Mouse (Mus musculus) intestine, postnatal 0 days (tissue): ENCODE data around the gene Olfr810. TPM values are rescaled to one million over a fixed set of nuclear protein-coding genes. Genes with fewer than 3 reads are reported as not detected.

Source experiments
- ATAC-seq: fragments of 200-750 bp; cut with Nextera tagmentation; 2 replicates; pipeline ENCODE4 v1.8.0; 2017; ENCODE audit warnings: mild to moderate bottlenecking, moderate TSS enrichment, moderate library complexity
- H3K27ac ChIP-seq: fragments of 300-500 bp; sonication (generic); 2 replicates; pipeline ENCODE4 v1.5.1; 2014; ENCODE audit warnings: mild to moderate bottlenecking, low read depth, low read length, moderate library complexity
- H3K27me3 ChIP-seq: fragments of 300-500 bp; sonication (generic); replicated peaks from 2 replicates; pipeline ENCODE4 v1.6.1; 2014; ENCODE audit warnings: low read length, mixed read lengths; ENCODE audit not compliant: control insufficient read depth, insufficient read depth
- H3K36me3 ChIP-seq: fragments of 300-500 bp; sonication (generic); 2 replicates; pipeline ENCODE4 v1.6.1; 2014; ENCODE audit warnings: mild to moderate bottlenecking, moderate library complexity; ENCODE audit not compliant: control insufficient read depth, insufficient read depth
- H3K4me1 ChIP-seq: fragments of 300-500 bp; sonication (generic); replicated peaks from 2 replicates; pipeline ENCODE4 v1.6.1; 2014; ENCODE audit warnings: antibody characterized with exemption, low read length, mixed read lengths; ENCODE audit not compliant: control insufficient read depth, insufficient read depth
- H3K4me2 ChIP-seq: fragments of 300-500 bp; sonication (generic); replicated peaks from 2 replicates; pipeline ENCODE4 v1.6.1; 2014; ENCODE audit warnings: low read depth, mild to moderate bottlenecking, moderate library complexity
- H3K4me3 ChIP-seq: fragments of 300-500 bp; sonication (generic); 2 replicates; pipeline ENCODE4 v1.5.1; 2014; ENCODE audit warnings: low read depth, low read length
- H3K9ac ChIP-seq: fragments of 300-500 bp; sonication (generic); 2 replicates; pipeline ENCODE4 v1.6.1; 2014; ENCODE audit warnings: mild to moderate bottlenecking, low read depth, low read length
- H3K9me3 ChIP-seq: fragments of 300-500 bp; sonication (generic); 2 replicates; pipeline ENCODE4 v1.6.1; 2016; ENCODE audit warnings: mixed run types; ENCODE audit not compliant: control insufficient read depth
- CTCF ChIP-seq: sonication (generic); IDR thresholded peaks from 2 replicates; pipeline ENCODE4 v1.5.1; 2016; ENCODE audit warnings: low read depth, mild to moderate bottlenecking, control low read depth, antibody characterized with exemption, moderate library complexity
- WGBS: fragments of 180-500 bp; shearing (Covaris S2); extraction: QIAGEN DNeasy Blood & Tissue Kit; methylation state at CpG from one replicate; pipeline ENCODE4 v1.1.7; 2014; 5-methylcytosine and 5-hydroxymethylcytosine counted together
- polyA plus RNA-seq: library from polyadenylated mRNA; unstranded; fragments of >200 nt; fragmentation: Nextera tagmentation; extraction: Ambion mirVana; gene quantifications from 2 replicates; pipeline ENCODE4 v1.2.1, GENCODE M21; 2015

The Olfr810 gene
- polyA plus RNA-seq = not detected in 2 replicates

DNA sequence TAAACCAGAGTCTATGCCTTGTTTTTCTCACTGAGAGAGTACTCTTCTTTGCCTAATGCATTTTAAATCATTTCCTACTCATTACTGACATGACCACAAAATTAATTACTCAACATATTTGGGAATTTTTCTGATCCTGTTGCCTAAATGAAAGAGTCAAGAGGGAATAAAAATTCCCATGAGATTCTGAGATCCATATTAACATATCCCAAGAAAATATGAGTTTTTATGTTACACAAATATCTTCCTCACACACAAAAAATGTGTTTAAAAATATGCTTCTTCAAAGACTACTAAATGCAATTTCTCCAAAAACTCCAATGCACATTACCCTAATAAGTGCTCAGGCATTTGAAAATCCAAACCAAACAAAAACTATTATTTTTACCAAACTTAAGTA is at the start of gene Olfr810:
TSS of gene Olfr810 (minus strand) at position 101 of the 400 bp plus-strand sequence.
- no peaks in the 10 kb centered on the region for H3K27me3 ChIP-seq
- no peak within 1 kb of the TSS for H3K9ac ChIP-seq
- H3K36me3 ChIP-seq = no peaks in the 10 kb centered on the region
- no peak for ATAC-seq
- TF ChIP-seq CTCF = no peak
- H3K4me3 ChIP-seq = no peak within 1 kb of the TSS
- H3K4me1 ChIP-seq = no peaks in the 10 kb centered on the region
- no peaks in the 10 kb centered on the region for H3K9me3 ChIP-seq
- H3K27ac ChIP-seq = no peak within 1 kb of the TSS
- H3K4me2 ChIP-seq = no peak within 1 kb of the TSS

DNA sequence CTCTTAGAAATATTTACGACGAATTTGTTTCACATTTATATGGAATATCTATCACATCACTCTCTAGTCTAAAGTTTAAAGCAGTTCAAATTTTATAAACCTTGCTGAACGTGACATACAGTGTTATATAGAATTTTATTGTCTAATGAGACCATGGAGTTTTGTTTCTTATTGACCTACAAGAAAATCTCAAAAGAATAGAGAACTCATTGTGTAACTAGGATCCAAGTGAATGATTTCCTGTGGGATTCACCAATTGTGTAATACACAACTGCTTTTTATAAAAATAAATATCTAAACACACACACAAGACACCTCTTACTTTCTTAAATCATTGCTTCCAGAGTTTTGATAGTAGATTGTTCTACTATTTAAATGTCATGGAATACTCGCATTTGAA is 9.6 kb upstream of the Olfr810 start, which contains the start of gene Olfr811:
TSS of gene Olfr811 (minus strand) at position 101 of the 400 bp plus-strand sequence.
- no peak within 1 kb of the TSS for H3K4me3 ChIP-seq
- no peaks in the 10 kb centered on the region for H3K36me3 ChIP-seq
- no peaks in the 10 kb centered on the region for H3K27me3 ChIP-seq
- TF ChIP-seq CTCF = no peak
- WGBS = 76% methylated on average over 4 of the region's 4 CpGs
- no peak within 1 kb of the TSS for H3K4me2 ChIP-seq
- no peak within 1 kb of the TSS for H3K9ac ChIP-seq
- H3K4me1 ChIP-seq = no peaks in the 10 kb centered on the region
- ATAC-seq = no peak
- no peak within 1 kb of the TSS for H3K27ac ChIP-seq
- no peaks in the 10 kb centered on the region for H3K9me3 ChIP-seq

DNA sequence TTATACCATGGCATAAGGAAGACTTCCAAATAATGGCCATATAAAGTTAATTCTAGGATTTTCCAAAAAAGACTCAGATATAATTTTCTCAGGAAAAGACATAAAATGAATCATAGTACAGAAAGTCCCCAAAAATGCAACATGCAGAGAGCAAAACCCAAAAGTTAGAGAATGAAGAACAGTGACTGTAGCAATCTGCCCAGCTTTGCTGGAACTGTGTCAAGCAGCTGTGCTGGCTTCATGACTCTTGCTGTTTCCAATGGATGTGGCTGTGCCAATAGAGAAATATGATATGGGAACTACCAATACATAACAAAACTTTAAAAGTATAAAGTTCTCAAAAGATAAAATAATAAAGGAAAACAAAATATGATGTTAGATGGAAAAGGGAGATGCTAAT is 16.6 kb downstream of the Olfr810 start:
- no peak overlapping the region for H3K4me2 ChIP-seq
- H3K9me3 ChIP-seq = no peaks in the 10 kb centered on the region
- no peaks in the 10 kb centered on the region for H3K27me3 ChIP-seq
- H3K27ac ChIP-seq = no peak overlapping the region
- TF ChIP-seq CTCF = no peak
- H3K9ac ChIP-seq = no peak overlapping the region
- no peaks in the 10 kb centered on the region for H3K4me1 ChIP-seq
- no peaks in the 10 kb centered on the region for H3K36me3 ChIP-seq
- no peak overlapping the region for H3K4me3 ChIP-seq
- ATAC-seq = no peak

DNA sequence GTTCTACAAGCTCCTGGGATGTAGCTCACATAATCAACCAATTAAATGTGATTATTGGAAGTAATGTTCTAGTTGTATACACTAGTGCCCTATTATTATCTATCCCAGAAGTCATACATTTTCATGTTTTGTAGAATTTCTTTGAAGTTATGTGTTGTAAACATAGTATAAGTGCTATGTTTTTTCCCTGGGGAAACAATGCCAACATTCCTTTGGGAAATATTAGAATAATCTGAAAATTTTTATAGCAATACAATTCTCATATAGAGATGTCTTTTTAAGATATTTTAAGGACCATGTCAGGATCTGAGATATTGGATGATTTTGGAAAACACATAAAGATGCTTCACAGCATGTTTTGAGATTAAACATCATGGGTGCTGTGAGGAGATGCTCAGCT is 20.4 kb downstream of the Olfr810 start, which contains the start of gene Olfr809:
TSS of gene Olfr809 (plus strand) at position 301 of the 400 bp plus-strand sequence.
- ATAC-seq = no peak
- H3K4me1 ChIP-seq = no peaks in the 10 kb centered on the region
- H3K27ac ChIP-seq = no peak within 1 kb of the TSS
- no peak within 1 kb of the TSS for H3K9ac ChIP-seq
- no peak within 1 kb of the TSS for H3K4me3 ChIP-seq
- no peaks in the 10 kb centered on the region for H3K36me3 ChIP-seq
- TF ChIP-seq CTCF = no peak
- H3K4me2 ChIP-seq = no peak within 1 kb of the TSS
- H3K9me3 ChIP-seq = no peaks in the 10 kb centered on the region
- H3K27me3 ChIP-seq = no peaks in the 10 kb centered on the region

DNA sequence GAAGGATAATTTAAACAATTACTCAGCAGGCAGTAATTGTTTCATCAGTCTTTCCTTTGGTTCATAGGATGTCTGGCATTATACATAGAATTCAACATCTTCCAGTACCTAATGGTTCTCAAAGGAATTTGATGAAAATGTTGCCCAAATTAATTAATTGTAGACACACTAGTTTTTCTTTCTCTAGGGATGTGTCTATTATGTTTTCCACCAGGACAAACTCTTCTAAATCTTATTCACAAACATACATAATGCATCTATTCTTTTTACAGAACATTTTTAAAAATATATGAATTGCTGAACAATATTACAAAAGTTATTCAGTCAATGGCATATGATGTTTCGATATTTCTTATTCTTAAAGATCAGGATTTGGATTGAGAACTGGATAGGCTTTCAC is 29.5 kb downstream of the Olfr810 start, which contains the start of gene Olfr808:
TSS of gene Olfr808 (plus strand) at position 301 of the 400 bp plus-strand sequence.
- no peaks in the 10 kb centered on the region for H3K4me1 ChIP-seq
- no peak within 1 kb of the TSS for H3K27ac ChIP-seq
- no peaks in the 10 kb centered on the region for H3K9me3 ChIP-seq
- WGBS = 84% methylated on average over 1 of the region's 1 CpGs
- no peaks in the 10 kb centered on the region for H3K36me3 ChIP-seq
- no peak for ATAC-seq
- no peak within 1 kb of the TSS for H3K4me3 ChIP-seq
- H3K4me2 ChIP-seq = no peak within 1 kb of the TSS
- H3K27me3 ChIP-seq = no peaks in the 10 kb centered on the region
- no peak within 1 kb of the TSS for H3K9ac ChIP-seq
- TF ChIP-seq CTCF = no peak

DNA sequence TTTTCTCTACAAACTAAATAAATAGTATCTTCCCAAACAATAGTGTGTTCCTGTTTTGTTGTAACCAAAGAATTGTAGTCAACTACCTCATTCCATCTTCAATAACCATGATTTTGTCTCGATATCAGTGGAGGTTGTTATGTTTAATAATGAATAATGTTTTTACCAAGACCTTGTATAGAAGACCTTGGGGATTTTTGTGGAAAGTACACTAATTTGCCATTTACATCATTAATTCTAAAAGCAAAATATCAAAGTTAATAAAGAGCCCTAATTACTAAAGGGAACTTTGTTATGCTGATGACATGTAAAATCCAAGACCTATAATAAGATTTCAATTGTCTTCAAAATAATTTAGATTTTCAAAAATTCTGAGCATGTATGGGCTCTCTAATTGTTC is 37.0 kb downstream of the Olfr810 start, which contains the start of gene Olfr807:
TSS of gene Olfr807 (minus strand) at position 101 of the 400 bp plus-strand sequence.
- Histone ChIP-seq H3K27me3 (no peaks in the 10 kb centered on the region), H3K4me2 (no peak within 1 kb of the TSS), H3K4me3 (no peak within 1 kb of the TSS), H3K36me3 (no peaks in the 10 kb centered on the region), H3K4me1 (no peaks in the 10 kb centered on the region), H3K9me3 (no peaks in the 10 kb centered on the region), H3K9ac (no peak within 1 kb of the TSS), H3K27ac (no peak within 1 kb of the TSS)
- ATAC-seq = no peak
- 84% methylated on average over 1 of the region's 1 CpGs for WGBS
- no peak for TF ChIP-seq CTCF

DNA sequence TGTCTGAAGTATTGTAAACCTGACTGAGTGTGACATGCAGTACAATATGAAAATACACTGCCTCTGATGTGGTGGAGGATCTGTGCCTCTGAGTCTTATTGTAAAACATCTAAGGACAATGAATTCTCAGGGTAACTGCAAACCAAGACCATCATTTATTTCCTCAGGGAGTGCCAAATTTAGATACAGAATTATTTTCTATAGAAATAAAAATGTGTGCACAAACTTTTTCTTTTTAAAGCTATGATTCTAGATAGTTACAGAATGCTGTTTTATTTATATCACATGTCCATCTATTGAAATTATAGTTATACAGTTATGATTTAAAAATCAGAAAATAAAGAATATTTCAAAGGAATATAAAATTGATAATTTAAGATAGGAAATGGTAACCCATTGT is 52.9 kb downstream of the Olfr810 start, which contains the start of gene Olfr806:
TSS of gene Olfr806 (minus strand) at position 101 of the 400 bp plus-strand sequence.
- ATAC-seq = no peak
- H3K4me3 ChIP-seq = no peak within 1 kb of the TSS
- H3K27me3 ChIP-seq = no peaks in the 10 kb centered on the region
- TF ChIP-seq CTCF = no peak
- H3K9ac ChIP-seq = no peak within 1 kb of the TSS
- no peaks in the 10 kb centered on the region for H3K9me3 ChIP-seq
- H3K4me1 ChIP-seq = no peaks in the 10 kb centered on the region
- no peak within 1 kb of the TSS for H3K27ac ChIP-seq
- no peak within 1 kb of the TSS for H3K4me2 ChIP-seq
- H3K36me3 ChIP-seq = no peaks in the 10 kb centered on the region

Other genes with a start within 250 kb of the Olfr810 start
- gene Olfr794, start 227.3 kb downstream of the Olfr810 start, polyA plus RNA-seq = not detected in 2 replicates
- not detected in 2 replicates for gene Olfr796, start 182.3 kb downstream of the Olfr810 start, polyA plus RNA-seq
- not detected in 2 replicates for gene Olfr798, start 167.0 kb downstream of the Olfr810 start, polyA plus RNA-seq
- not detected in 2 replicates for gene Olfr799, start 157.4 kb downstream of the Olfr810 start, polyA plus RNA-seq
- not detected in 2 replicates for gene Olfr800, start 137.2 kb downstream of the Olfr810 start, polyA plus RNA-seq
- gene Olfr801, start 121.1 kb downstream of the Olfr810 start, polyA plus RNA-seq = not detected in 2 replicates
- not detected in 2 replicates for gene Olfr802, start 106.7 kb downstream of the Olfr810 start, polyA plus RNA-seq
- gene Olfr803, start 100.6 kb downstream of the Olfr810 start, polyA plus RNA-seq = not detected in 2 replicates
- gene Olfr804, start 91.7 kb downstream of the Olfr810 start, polyA plus RNA-seq = not detected in 2 replicates
- gene Olfr805, start 65.5 kb downstream of the Olfr810 start, polyA plus RNA-seq = not detected in 2 replicates
- gene Olfr806, start 53.0 kb downstream of the Olfr810 start, polyA plus RNA-seq = not detected in 2 replicates
- gene Olfr807, start 37.1 kb downstream of the Olfr810 start, polyA plus RNA-seq = not detected in 2 replicates
- gene Olfr808, start 29.4 kb downstream of the Olfr810 start, polyA plus RNA-seq = not detected in 2 replicates
- not detected in 2 replicates for gene Olfr809, start 20.3 kb downstream of the Olfr810 start, polyA plus RNA-seq
- gene Olfr811, start 9.5 kb upstream of the Olfr810 start, polyA plus RNA-seq = not detected in 2 replicates
- gene Olfr812, start 51.2 kb upstream of the Olfr810 start, polyA plus RNA-seq = not detected in 2 replicates
- not detected in 2 replicates for gene Olfr813, start 60.5 kb upstream of the Olfr810 start, polyA plus RNA-seq
- not detected in 2 replicates for gene Olfr814, start 84.9 kb upstream of the Olfr810 start, polyA plus RNA-seq
- not detected in 2 replicates for gene Olfr815, start 111.0 kb upstream of the Olfr810 start, polyA plus RNA-seq
- gene Olfr816, start 120.7 kb upstream of the Olfr810 start, polyA plus RNA-seq = not detected in 2 replicates
- gene Olfr818, start 154.2 kb upstream of the Olfr810 start, polyA plus RNA-seq = not detected in 2 replicates
- not detected in 2 replicates for gene Olfr819, start 172.3 kb upstream of the Olfr810 start, polyA plus RNA-seq
- not detected in 2 replicates for gene Olfr247, start 181.2 kb upstream of the Olfr810 start, polyA plus RNA-seq
- not detected in 2 replicates for gene Gm10310, start 190.1 kb upstream of the Olfr810 start, polyA plus RNA-seq
- not detected in 2 replicates for gene Olfr820, start 217.7 kb upstream of the Olfr810 start, polyA plus RNA-seq
- gene Olfr821, start 235.4 kb upstream of the Olfr810 start, polyA plus RNA-seq = not detected in 2 replicates